Mouse (Mus musculus) left cerebral cortex, adult 18-20 months (tissue): Measurements from ENCODE around the gene Fam241a. TPM values are rescaled to one million over a fixed set of nuclear protein-coding genes. Genes with fewer than 3 reads are reported as not detected.

Source experiments
- DNase-seq, 2 experiments: peaks; one replicate each; pipeline ENCODE4 v3.0.0; 2021 to 2022; ENCODE audit warnings: low spot score in 2 of 2, mixed read lengths in 1 of 2
- long read RNA-seq, 2 experiments: library from polyadenylated mRNA; stranded (forward); transcript quantifications; one replicate each; pipeline ENCODE4 v2.0.0; 2021
- total RNA-seq, 2 experiments: library from RNA; stranded (reverse); gene quantifications; 2 replicates each; pipeline ENCODE4 v1.2.3; 2021

Gene Fam241a
- 1 to 10 TPM; 2.3 to 2.7 TPM for total RNA-seq
- long read RNA-seq, experiment 1, partial matches to known transcripts, result 0 of 8 reads
- long read RNA-seq, experiment 1, other reads (novel, unspliced or antisense), result 1 of 8 reads
- long read RNA-seq, experiment 2, transcript Fam241a-202 (2 exons, 2,234 nt), result major isoform, 8 of 11 reads
- long read RNA-seq, experiment 2, partial matches to known transcripts, result 0 of 11 reads
- long read RNA-seq, experiment 2, other reads (novel, unspliced or antisense), result 0 of 11 reads

DNA sequence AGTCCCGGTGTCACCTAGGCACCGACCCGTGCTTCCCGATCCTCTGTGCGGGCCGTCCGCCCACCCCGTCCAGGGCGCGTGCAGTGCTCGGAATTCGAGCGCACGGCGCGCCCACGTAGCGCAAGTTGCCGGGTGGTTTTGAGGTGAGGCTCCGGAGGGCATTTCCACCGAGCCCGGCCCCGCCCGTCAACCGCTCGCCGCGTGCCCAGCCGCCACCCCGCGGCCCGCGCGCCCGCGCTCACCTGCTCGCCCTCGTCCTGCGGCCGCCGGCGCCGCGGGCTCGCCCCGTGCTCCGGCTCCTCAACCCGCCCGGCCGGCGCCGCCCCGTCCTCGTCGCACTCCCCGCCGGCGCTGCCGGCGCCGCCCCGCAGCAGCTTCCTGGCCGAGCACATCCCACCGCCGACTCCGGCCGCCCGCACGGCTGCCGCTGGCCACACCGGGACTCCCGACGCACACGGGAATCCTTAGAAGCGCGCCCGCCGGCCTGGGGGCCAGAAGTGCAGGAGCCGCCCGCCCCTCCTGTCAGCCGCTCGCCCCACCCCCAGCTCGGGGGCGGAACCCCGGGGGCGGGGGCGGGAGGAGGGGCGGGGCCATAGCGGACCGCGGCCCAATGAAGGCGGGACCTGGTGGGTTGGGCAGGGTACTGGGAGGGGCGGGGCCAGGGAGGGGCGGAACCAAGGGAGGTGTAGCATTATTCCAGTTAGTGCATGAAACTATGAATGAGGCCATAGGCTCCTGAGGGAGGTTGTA lies at the start of gene Fam241a:
Fam241a (minus strand) TSS at position 533 of the 750 bp plus-strand sequence.
- DNase-seq, result peak; percentile 65 to 73

DNA sequence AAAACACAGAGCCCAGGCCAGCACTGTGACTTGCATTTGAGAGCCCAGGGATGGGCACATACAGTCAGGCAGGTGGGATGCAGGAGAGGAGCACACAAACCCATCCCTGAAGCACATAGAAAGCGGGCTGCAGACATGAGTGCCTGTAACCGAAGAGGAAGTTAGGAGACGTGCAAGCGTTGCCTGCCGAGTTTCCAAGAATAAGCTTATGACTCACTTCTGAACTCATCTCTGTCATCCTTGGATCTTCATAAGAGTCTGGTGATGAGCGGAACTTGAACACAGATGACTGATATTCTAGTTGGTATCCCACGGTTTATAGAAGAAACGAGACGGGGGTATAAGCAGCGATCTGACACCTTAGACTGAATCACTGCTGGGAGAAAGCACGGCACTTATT lies 36.3 kb upstream of the Fam241a start:
- DNase-seq, result peak; percentile 3 to 6

DNA sequence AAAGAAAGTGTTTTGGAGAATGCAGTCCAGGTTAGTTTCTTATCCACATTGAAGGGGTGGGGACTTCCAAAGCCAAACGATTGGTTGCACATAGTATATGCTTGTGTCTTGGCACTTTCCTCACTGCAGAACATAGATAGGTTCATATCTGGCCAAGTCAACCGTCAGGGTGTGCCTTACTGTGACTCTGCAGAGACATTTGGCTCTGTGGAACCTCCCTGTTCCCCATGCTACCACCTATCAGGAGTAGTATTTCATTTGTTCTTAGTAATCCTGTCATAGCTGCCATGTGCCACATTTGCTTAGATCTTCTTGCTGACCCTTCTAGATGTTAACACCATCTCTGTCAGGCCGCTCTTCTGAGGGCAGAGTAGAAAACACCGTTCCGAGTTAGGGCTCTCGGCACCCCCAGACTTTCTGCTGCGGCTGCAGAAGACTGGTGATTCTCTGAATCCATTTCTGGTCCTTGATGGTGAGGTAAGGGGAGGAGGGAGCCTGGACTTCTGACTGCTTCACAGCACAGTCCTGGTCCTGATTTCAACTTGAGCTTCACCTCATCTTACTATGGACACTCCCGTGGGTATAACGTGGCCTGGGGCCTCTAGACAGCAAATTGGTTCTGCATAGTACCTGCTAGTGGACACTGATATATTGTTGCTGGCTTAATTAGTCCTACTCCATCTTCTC lies 34.3 kb upstream of the Fam241a start:
- no peak for DNase-seq

DNA sequence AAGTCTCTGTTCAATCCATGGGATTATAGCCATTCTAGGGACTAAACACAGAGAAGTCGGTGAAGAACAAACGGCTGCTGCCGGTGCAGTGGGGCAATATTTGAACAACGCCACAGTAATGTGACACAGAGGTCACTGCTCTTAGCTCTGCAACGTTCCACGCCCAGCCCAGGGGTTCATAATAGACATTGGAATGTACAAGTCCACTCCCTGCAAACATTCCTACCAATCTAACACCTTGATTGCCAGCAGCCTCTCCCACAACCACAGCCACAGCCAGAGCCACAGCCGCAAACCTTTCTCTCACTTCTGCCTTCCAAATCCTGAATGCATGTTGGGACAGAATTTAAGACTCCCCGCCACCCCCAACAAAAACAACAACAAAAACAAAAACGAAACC lies 33.8 kb upstream of the Fam241a start:
- DNase-seq, result no peak

DNA sequence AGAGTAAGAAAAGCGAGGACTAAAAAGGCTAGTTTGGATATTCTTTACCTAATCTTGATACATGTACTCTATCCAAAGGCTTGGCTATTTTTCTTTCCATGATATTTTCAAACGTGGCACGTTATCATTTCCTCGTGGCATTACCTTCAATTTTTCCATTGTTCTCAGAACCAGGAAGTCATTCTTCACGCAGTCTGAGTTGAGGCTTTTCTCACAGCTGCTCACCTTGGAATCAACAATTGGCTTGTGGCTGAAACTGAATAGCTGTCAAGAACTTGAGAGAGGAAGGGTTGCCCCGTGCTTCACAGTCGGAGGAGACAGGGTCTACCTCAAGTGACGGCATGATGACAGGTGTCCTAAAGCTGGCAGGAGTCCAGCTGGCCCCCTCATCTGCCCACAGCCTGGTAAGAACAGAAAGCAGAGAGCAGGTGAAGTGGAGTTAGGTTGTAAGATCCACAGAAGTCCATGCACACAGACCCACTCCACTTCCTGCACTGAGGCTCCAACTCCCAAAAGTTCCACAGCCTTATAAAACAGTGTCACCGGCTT lies 30.6 kb upstream of the Fam241a start:
- DNase-seq, result no peak

DNA sequence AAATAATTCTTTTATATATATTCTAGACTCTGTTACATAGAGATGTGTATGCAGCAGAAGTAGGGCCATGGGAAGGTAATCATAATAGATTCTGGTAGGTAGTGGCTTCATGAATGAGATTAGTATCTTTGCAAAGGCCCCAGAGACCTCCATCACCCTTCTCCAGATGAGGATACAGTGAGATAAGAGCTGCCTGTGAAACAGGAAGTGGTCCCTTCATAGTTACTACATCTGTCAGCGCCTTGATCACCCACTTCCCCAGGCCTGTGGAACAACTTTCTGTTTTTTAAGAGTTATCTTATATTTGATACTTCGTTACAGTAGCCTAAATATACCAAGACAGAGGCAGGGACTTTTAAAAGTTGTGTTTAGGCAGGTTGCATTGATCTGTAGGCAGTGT lies 28.3 kb upstream of the Fam241a start:
- DNase-seq, result no peak

DNA sequence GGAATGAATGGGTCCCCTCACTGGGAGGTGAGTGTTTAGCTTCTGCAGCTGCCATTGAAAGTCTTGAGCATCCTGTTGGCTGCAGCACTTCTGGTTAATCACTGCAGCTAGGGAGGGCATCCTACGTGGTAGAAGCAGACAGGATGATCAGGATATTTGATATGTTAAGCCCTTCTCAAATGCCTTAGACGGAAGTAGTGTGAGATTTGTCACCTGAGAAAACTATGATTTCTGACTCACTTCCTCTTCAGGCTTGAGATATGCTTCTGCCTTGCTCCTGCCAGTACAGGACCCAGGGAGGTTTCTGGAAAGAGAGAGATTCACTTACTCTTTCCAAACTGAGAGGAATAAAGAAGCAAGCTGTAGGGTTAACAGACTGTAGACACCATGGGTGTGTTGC lies 27.1 kb upstream of the Fam241a start:
- DNase-seq, result no peak

DNA sequence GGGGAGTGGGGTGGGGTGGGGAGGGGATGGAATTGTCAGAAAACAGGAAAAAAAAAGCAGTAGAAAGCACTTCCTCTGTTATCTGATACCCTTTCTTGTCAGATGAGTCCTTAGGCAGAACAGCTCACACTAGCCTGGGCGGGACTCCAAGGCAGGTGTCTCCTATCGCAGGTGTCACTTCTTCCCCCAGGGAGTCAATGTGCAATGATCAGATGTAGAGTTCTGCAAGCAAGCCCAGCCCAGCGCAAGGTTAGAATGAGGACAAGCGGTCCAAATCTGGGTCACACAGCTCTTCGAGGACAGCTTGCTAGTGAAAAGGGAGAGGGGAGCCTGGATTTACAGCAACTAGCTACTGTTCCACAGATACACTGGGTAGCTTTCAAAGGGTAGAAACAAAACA lies 26.0 kb upstream of the Fam241a start:
- DNase-seq, result no peak

DNA sequence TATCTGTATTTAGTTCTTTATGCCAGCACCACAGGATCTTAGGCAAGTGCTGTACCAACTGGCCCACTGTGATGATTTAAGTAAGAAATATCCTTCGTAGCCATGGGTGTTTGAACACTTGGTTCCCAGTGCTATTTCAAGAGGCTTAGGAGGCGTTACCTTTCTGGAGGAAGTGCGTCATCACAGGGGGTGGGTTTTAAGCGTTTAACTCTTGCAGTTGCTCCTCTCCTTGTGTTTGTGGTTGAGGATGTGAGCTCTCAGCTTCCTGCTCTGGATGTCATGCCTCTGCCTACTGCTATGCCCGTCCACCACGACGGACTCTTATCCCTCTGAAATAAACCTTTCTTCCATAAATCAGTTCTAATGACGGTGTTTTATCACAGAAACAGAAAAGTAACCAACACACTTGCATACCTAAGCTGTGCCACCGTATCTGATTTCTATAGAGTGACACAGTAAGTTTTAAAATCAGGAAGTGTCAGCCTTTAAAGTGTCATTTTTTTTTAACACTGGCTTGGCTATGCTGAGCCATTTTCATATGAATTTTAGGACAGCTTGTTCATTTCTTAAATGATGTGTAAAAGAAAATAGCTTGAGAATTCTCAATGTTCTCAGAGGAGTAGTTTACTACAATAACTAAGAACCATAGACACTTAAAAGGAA lies 22.0 kb upstream of the Fam241a start:
- no peak for DNase-seq

DNA sequence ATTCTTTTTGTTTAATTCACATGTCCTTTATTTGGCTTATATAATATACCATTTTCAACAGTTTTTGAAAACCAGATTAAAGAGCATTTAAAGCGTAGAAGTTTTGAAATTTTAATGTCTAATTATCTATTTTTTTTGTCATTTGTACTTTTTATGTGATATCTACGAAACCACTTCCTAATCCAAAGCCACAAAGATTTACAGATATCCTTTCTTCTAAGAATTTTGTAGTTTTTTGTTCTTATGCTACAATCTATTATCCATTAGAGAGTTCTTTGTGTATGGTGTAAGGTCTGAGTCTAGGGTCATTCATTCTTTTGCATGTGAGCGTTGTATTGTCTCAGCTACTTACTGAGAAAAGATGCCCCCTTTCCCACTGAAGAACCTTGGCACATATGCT lies 21.4 kb upstream of the Fam241a start:
- DNase-seq, result no peak

DNA sequence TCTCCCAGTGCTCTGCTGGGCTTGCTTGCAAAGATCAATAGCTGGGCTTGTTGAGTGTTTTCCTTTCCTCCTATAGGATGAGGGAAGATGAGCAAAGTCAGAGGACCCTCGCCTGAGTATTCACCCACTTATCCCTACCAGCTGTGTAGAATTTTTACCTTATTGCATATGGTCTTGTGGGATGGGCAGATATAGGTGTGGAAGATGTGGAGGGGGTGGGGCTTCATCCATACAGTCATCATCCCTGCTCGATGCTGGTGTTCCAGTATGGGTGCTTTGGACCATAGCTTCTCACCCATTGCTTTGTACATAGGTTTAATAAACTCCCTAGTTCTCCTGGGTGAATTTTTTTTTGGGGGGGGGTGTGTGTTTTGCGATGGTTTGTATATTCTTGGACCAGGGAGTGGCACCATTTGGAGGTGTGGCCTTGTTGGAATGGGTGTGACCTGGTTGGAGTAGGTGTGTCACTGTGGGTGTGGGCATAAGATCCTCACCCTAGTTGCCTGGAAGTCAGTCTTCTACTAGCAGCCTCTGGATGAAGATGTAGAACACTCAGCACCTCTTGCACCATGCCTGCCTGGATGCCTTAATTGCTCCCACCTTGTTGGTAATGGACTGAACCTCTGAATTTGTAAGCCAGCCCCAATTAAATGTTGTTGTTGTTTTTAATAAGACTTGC lies 19.7 kb upstream of the Fam241a start:
- no peak for DNase-seq

DNA sequence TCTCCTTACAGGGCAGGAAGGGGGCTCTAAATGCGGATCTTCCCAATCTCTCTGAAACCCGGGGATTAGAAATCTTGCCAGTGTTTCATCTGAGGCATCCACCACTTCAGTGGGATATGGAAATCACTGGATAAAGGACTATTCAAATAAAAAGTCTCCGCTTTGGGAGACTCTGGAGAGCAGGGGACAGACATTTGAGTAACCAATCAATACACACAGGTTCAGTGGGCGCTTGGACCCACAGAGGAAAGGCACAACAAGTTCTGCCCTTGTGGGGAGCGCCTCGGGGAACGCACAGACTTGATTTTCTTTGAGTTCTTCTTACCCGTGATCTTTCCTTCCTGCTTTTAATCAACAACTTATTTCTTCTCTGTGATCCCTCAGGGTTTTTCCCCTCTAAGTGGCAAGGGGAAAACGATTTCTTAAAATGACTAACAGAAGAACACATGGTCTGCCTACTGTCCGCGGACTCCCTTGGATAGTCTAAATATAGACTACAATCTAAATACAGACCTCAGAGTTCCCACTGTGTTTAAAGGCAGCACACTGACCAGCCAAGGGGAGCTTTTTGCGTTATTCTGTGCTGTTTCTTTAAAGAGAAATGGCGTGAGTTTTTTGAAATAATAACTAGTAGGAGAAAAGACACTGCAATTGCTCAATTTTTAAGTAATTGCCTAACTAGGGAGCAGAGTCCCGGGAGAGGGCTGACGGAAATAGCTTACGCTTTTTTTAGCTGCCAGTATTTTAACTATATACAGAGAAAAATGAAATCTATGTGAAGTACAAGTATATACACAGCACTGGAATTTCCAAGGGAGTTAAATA lies 18.0 kb upstream of the Fam241a start:
- no peak for DNase-seq

DNA sequence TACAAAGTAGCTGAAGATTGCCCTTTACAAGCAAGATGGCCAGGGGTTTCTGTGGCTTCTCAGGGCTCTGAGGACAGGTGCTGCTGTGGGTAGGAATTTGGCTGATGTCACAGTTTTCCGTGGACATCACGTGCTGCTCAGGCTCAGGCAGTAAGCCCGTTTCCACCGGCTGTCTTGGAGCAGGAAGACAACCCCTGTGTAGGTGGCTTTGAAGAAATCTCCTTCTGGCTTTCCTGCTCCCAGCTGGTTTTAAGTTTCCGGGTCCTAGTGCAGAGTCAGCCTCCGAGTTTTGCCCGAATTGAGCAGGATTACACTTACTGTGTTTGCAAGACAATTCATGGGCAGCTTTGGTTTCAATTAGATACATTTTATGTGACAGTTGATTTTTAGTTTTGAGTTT lies 13.8 kb upstream of the Fam241a start:
- peak in 1 of 2 experiments; percentile 2 for DNase-seq

DNA sequence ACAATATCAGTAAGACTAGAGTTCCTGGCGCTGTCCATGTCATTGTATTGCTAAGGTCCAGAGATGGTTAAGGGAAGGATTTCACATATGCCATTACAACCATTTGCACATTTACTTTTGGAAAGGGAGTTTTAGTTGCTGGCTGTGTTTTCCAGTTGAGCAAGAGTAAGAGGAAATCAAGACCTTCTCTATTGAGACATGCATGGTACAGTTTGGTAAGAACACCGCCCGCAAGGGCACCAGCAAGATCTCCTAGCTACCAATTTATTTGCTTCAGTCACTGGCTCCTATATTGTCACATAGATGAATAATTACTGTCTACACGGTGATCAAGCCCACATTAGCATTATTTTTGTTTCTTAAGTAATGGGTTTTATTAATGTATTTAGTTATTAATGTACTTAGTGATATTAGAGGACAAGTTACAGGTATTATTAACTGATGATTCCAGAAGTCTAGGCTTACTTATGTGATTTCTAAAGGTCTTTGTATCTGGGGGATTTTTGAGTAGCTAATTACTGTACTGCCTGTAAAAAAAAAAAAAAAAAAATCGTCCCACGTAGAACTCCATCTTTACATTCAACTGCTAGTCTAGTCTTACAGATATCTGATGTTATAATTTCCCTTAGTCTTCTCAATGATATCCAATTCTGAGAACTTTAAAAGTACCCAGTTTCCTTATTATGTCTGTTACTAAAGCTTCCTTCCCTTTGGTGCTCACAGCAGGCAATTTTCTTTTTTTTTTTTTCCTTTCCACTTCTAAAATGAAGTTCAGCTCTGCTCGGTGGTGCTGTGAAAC lies 944 bp downstream of the Fam241a start:
- DNase-seq, result no peak

DNA sequence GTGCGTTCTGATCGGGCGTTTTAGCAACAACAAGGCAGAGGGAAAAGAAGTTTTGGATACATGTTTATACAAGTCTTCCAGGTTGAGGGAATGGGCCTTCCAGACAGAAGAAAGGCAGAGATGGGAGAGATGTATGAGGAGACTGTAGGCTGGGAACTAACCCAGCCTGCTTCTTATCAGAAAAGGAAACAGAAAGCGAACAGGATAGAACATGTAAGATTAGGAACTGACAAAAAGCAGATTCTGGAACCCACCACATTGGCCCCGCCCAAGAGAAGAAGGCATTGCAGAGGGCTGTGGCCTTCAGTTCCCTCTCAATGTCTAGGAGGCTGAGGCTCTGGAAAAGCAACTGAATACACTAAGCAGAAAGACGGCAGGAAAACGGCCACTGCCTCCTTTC lies 2.2 kb downstream of the Fam241a start:
- no peak for DNase-seq

DNA sequence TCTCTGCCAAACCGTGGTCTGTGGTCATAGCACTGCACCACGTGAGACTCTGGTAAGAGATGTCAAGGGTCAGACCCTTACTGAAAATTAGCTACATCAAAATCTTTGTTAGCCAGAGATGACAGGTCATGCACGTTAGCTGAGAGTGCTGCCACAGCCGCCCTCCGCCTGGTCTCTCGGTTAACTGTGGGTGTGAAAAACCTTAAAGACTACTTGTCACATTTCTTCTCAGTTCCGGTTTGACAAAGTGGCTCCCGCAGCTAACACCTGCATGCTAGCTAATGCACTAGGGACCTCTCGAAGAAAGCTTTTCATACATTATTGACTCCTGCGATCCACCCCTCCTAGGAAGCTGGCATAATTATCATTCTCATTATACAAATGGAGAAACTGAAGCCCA lies 4.2 kb downstream of the Fam241a start:
- DNase-seq, result no peak

DNA sequence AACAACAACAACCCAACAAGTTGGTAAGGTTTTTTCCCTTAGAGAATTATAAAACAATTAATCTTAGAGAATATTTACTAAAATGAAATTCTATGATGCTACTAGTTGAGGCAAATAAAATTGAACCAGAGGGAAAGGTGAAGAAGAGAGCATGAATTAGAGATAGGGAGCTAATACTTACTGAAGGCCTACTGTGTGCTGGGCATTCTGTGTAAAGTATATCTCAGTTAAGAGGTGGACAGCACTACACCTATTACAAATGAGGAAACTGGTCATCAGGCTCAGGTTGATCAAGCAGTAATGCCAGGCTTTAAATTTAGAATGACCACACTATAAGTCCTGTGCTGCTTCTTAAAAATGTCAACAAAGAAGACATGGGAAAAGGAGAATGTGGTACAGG lies 6.1 kb downstream of the Fam241a start:
- DNase-seq, result no peak

DNA sequence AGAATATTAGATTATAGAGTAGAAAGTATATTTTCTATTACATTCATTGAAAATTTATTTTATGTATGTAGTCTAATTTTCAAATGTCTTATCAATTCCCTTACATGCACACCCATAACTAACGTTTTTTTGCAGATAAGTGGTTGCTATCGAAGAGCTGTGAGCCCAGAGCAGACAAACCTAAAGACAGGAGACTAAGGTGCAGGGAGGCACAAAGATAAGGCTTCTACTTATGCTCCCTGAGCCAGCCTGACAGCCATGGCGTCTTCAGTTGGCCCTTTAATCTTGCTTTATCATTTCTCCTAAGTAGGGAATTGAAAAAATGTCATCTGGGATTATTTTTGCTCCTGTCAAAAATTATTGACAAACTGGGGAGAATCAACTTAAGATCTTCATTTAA lies 6.6 kb downstream of the Fam241a start:
- DNase-seq, result no peak

DNA sequence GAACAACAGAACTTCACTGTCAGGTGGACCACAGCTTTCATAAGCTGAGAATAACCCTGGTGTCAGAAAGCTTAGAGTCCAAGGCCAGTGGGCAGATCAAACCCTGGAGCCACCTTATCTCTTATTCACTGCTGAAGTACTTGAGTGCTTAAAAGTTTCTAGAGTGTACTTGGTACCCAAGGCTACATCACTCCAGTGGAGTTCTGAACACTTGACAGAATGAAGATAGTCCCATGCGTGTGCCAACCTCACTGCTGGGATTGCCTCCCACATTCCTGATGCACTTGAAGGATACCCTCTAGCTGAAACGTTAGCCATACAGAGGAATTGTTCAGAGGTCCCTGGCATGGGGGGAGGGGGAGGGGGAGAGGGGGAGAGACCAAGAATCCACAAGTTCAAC lies 14.4 kb downstream of the Fam241a start:
- DNase-seq, result no peak
